Mouse (Mus musculus): ENCODE measurements around the gene Zfp408. TPM values are rescaled to one million over a fixed set of nuclear protein-coding genes. Genes with fewer than 3 reads are reported as not detected.
A peak's percentile ranks its signal among the peaks of the same experiment; 100 is the strongest.

Zfp408 gene
- polyA plus RNA-seq, 1 experiment from 2014 or later: 13.8 TPM

DNA sequence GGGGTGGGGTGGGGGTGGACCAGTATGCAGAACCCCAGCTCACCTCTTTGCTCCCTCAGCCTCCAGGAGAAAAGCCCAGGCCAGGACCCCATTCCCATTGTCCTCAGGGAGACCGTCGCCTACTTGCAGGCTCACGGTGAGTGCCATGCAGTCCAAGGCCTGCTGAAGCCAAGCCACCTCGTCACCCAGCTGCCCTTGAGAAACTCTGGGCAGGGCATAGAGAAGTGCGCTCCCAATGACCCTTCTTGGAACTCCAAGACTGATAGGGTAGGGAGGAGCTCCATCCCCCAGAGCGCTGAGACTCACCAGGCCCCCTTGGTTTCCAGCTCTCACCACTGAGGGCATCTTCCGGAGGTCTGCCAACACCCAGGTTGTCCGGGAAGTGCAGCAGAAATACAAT, 19.7 kb upstream of the Zfp408 start:
- Histone ChIP-seq H3K27me3 (no peaks in the 10 kb centered on the region), H3K36me3 (peaks cover 68% of the 10 kb centered on the region), H3K9ac (replicated peaks) (no peak overlapping the region), H3K4me3 (no peak overlapping the region), H3K9me3 (no peaks in the 10 kb centered on the region), H3K4me2 (replicated peaks) (no peak overlapping the region), H3K4me1 (no peaks in the 10 kb centered on the region), H3K27ac (replicated peaks) (no peak overlapping the region)
- WGBS: 95% methylated on average over 8 of the region's 8 CpGs
- no peak for ATAC-seq (replicated peaks)

DNA sequence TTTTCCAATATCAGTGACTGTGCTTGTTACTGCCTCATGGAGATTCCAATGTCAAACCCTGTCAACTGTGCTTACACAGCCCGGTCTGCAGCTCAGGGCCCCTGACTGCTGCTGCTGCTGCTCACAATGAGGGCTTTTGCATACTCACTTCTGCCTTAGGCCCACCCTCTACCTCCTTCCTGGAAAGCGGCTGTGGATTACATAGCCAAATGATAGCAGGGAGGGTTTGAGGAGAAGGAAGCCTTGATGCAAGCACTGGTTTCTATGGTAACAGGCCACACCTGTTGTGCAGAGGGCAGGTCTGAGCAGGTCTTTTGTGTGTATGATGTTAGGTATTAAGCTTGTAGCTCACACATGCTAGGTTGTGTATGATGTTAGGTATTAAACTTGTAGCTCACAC, 18.2 kb upstream of the Zfp408 start:
- WGBS: 69% methylated on average over 2 of the region's 2 CpGs
- H3K36me3 ChIP-seq: peaks cover 72% of the 10 kb centered on the region
- H3K4me3 ChIP-seq: no peak overlapping the region
- no peak overlapping the region for H3K9ac ChIP-seq (replicated peaks)
- no peak for ATAC-seq (replicated peaks)
- no peaks in the 10 kb centered on the region for H3K9me3 ChIP-seq
- H3K27ac ChIP-seq (replicated peaks): no peak overlapping the region
- H3K4me1 ChIP-seq: no peaks in the 10 kb centered on the region
- H3K27me3 ChIP-seq: no peaks in the 10 kb centered on the region
- no peak overlapping the region for H3K4me2 ChIP-seq (replicated peaks)

DNA sequence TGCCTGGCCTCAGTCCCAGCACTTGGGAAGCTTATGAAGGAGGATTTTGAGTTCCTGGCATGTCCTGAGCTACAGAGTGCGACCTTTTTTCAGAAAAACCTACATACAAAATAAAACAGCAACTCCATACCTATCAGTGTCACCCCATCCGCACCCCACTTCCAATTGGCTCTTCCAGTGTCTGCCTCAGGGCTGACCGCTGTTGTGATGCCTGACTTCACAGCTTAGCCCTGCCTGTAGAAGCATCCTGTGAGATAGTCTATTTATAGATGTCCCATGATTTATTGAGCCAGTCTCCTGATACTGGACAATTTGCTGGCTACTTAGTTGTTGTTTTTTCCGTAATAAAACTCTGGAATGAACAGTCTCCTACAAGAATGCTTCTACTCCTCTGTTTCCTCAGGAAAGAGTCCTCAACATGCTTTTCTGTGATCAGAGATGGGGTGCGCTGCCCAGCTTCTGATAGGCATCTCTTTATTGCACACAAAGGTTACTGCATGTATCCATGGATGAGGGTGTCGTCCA, 16.9 kb upstream of the Zfp408 start:
- H3K27ac ChIP-seq (replicated peaks): no peak overlapping the region
- 94% methylated on average over 6 of the region's 6 CpGs for WGBS

DNA sequence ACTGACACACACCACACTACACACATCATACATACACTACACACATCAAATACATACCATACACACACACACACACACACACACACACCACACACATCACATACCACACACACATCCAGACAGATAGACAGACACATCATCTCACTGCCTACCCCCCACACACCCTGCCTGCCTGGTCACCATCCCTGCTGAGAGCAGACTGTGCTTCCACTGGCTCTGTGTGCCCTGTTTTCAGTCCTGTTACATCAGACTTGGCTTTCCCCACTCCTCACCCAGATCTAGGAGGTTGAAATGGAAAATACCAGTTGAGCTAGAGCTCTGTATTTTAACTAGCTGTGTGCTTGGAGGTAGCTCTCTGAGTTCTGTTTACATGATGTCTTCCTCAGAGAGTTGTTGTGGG, 15.2 kb upstream of the Zfp408 start:
- no peak overlapping the region for H3K4me3 ChIP-seq
- peaks cover 71% of the 10 kb centered on the region for H3K36me3 ChIP-seq
- H3K9me3 ChIP-seq: no peaks in the 10 kb centered on the region
- H3K27ac ChIP-seq (replicated peaks): no peak overlapping the region
- no peaks in the 10 kb centered on the region for H3K27me3 ChIP-seq
- no peak for ATAC-seq (replicated peaks)
- no peak overlapping the region for H3K4me2 ChIP-seq (replicated peaks)
- no peak overlapping the region for H3K9ac ChIP-seq (replicated peaks)
- no peaks in the 10 kb centered on the region for H3K4me1 ChIP-seq

More for the DNA sequence above, 16.9 kb upstream of the Zfp408 start:
- ATAC-seq (replicated peaks): no peak
- Histone ChIP-seq H3K9me3 (no peaks in the 10 kb centered on the region), H3K4me1 (no peaks in the 10 kb centered on the region), H3K27me3 (no peaks in the 10 kb centered on the region), H3K9ac (replicated peaks) (no peak overlapping the region), H3K36me3 (peaks cover 77% of the 10 kb centered on the region), H3K4me3 (no peak overlapping the region), H3K4me2 (replicated peaks) (no peak overlapping the region)

DNA sequence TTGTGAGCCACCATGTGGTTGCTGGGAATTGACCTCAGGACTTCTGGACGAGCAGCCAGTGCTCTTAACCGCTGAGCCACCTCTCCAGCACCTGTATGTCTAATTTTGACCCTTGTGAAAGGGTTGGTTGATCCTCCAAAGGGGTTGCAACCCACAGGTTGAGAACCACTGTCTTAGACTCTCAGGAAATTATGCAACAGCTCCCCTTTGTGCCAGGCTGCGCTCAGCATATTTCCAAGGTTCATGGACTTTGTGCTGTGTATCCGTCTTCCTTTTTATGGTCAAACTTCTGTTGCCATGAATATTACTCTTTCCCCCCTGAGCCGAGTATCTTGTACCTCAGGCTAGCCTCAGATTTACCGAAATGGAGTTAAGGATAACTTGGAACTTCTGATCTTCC, 11.4 kb upstream of the Zfp408 start:
- ATAC-seq (replicated peaks): no peak
- Histone ChIP-seq H3K9ac (replicated peaks) (no peak overlapping the region), H3K36me3 (peaks cover 79% of the 10 kb centered on the region), H3K27me3 (no peaks in the 10 kb centered on the region), H3K4me2 (replicated peaks) (no peak overlapping the region), H3K27ac (replicated peaks) (no peak overlapping the region), H3K4me3 (no peak overlapping the region), H3K4me1 (no peaks in the 10 kb centered on the region), H3K9me3 (no peaks in the 10 kb centered on the region)
- WGBS: 92% methylated on average over 6 of the region's 6 CpGs

DNA sequence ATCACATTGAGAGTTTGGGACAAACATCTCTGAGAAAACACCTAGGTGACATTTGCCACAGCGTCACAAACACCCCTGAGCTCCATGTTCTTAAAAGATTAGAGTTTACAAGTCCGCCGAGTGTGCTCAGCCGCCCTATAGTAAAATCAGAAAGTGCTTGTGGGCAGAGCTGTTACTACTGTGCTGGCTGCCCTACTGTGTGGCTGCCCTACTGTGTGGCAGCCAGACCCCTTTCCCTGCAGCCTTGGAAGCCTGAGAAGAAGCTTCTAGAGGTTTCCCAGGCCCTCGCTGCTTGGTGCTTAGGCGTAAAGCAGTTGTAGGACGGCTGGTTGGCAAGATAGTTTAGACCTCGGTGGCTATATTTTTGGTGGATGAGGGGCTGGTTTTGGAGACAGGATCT, 10.1 kb upstream of the Zfp408 start:
- no peak overlapping the region for H3K9ac ChIP-seq (replicated peaks)
- H3K36me3 ChIP-seq: peaks cover 84% of the 10 kb centered on the region
- no peak for ATAC-seq (replicated peaks)
- no peaks in the 10 kb centered on the region for H3K4me1 ChIP-seq
- WGBS: 96% methylated on average over 8 of the region's 8 CpGs
- no peak overlapping the region for H3K27ac ChIP-seq (replicated peaks)
- H3K4me3 ChIP-seq: no peak overlapping the region
- H3K27me3 ChIP-seq: no peaks in the 10 kb centered on the region
- no peak overlapping the region for H3K4me2 ChIP-seq (replicated peaks)
- no peaks in the 10 kb centered on the region for H3K9me3 ChIP-seq

DNA sequence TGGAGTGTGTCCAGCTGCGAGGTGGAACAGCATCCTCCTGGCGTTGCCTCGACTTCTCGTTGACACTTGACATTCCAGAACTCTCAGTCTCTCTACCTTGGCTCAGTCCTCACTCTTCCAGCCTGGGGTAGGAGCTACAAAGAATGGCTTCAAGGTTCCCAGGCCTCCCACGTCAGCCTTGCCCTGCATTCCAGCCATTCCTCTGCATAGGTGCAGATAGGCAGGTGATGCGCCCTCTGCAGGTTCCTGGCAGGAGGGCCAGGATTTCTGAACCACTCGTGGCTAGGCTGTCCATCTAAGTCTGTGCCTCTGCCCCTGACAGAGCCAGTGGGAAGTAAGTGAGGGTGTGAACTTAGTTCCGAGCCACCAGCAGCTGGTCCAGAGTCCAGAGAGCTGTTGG, 7.2 kb upstream of the Zfp408 start:
- no peak overlapping the region for H3K4me2 ChIP-seq (replicated peaks)
- 80% methylated on average over 8 of the region's 8 CpGs for WGBS
- no peak overlapping the region for H3K9ac ChIP-seq (replicated peaks)
- H3K4me1 ChIP-seq: peaks cover 5% of the 10 kb centered on the region
- no peaks in the 10 kb centered on the region for H3K9me3 ChIP-seq
- H3K27ac ChIP-seq (replicated peaks): no peak overlapping the region
- no peak overlapping the region for H3K4me3 ChIP-seq
- no peak for ATAC-seq (replicated peaks)
- peaks cover 67% of the 10 kb centered on the region for H3K36me3 ChIP-seq
- no peaks in the 10 kb centered on the region for H3K27me3 ChIP-seq

DNA sequence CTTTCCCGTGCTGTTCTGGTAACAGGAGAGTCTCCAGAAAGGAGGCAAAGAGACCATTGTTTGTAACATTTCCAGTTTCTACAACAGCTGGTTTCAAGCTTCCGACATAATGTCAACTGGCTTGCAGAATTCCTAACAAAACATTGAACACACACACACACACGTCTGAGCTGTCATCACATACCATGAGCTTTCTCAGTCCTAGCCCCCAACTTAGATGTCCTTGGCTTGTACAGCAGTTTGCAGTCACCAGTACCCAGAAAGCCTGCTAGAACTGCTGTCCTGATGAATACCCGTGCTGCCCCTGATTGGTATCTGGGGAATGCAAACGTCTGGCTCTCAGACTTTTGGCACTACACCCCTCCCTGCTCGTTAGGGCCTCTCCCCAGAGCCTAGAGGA, 6.2 kb upstream of the Zfp408 start:
- no peaks in the 10 kb centered on the region for H3K27me3 ChIP-seq
- H3K9me3 ChIP-seq: no peaks in the 10 kb centered on the region
- no peak overlapping the region for H3K9ac ChIP-seq (replicated peaks)
- WGBS: 70% methylated on average over 6 of the region's 6 CpGs
- no peak overlapping the region for H3K4me3 ChIP-seq
- no peak overlapping the region for H3K4me2 ChIP-seq (replicated peaks)
- H3K27ac ChIP-seq (replicated peaks): no peak overlapping the region
- H3K4me1 ChIP-seq: peaks cover 9% of the 10 kb centered on the region
- H3K36me3 ChIP-seq: peaks cover 57% of the 10 kb centered on the region
- no peak for ATAC-seq (replicated peaks)

DNA sequence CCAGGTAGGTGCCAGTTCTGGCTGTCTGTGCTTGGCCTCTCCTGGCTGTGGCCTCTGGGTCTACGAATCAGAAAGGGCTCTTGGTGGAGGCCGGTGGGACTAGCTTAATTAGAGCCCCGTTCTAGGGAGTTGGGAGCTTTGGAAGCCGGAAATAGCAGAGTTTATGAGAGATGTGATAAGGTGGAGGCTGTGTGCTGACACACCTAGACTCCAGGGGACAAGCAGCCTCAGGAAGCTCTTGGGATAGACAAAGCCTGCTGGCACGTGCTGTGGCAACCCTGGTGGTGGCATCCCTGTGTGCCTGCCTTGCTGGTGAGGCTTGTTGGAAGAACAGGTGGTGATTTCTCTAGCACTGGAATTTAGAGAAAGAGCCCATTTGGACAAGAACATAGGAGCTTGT, 5.8 kb upstream of the Zfp408 start:
- Histone ChIP-seq H3K9ac (replicated peaks) (no peak overlapping the region), H3K4me1 (peaks cover 14% of the 10 kb centered on the region), H3K27me3 (no peaks in the 10 kb centered on the region), H3K4me3 (no peak overlapping the region), H3K4me2 (replicated peaks) (no peak overlapping the region), H3K36me3 (peaks cover 57% of the 10 kb centered on the region), H3K27ac (replicated peaks) (no peak overlapping the region), H3K9me3 (no peaks in the 10 kb centered on the region)
- 91% methylated on average over 5 of the region's 5 CpGs for WGBS
- no peak for ATAC-seq (replicated peaks)

DNA sequence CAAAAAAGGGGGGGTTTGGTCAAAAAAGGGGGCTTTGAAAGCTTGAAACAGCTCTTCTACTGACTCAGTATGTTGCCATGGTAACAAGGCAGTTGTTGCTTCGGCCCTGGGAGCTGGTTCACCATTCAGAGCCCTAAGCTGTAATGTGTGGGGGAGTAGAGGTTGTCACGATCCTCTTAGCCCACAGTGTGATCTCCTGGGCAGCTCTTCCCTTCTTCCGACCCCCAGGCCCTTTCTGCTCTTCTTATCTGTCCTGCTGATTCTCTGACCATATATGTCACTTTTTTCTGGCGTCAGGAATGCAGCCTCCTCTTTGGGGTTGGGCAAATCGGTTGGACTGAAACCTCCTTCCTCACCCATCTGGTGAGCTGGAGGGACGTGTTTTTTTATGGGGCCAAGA, 3.3 kb upstream of the Zfp408 start:
- no peaks in the 10 kb centered on the region for H3K27me3 ChIP-seq
- ATAC-seq (replicated peaks): no peak
- no peak overlapping the region for H3K9ac ChIP-seq (replicated peaks)
- no peak overlapping the region for H3K4me2 ChIP-seq (replicated peaks)
- peaks cover 27% of the 10 kb centered on the region for H3K4me1 ChIP-seq
- no peaks in the 10 kb centered on the region for H3K9me3 ChIP-seq
- H3K4me3 ChIP-seq: no peak overlapping the region
- 62% methylated on average over 6 of the region's 6 CpGs for WGBS
- H3K36me3 ChIP-seq: peaks cover 40% of the 10 kb centered on the region
- no peak overlapping the region for H3K27ac ChIP-seq (replicated peaks)

DNA sequence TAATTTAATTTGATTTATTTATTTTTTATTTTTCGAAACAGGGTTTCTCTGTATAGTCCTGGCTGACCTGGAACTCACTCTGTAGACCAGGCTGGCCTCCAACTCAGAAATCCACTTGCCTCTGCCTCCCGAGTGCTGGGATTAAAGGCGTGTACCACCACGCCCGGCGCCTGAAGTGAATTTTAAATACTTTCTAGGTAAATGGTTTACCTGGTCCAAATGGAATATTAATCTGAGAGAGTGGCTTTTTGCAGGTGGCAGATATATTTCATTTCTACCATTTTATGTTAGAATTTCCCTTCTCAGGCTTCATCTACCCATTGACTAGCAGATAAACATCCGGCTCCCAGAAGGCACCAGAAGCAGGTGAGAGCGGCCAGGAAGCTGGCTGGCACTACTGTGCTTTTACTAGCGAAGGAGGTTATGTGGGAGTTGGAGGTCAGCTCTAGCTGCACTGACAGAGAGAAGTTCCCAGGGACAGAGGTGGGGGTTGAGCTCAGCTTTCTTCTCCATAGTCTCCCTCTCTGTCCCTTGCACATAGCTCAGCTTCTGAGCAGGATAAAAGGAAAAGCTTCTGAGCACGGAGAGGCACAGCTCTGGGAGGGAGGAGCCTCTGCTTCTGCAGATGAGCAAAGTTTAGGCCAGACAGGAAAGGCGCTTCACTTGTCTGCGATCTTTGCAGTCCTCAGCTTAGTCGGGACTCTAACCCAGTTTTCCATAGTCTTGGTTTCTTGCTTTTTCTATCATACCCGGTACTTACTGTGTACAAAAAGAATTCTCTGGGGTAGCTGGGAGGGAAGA, 2.1 kb upstream of the Zfp408 start:
- Histone ChIP-seq H3K9ac (replicated peaks) (no peak overlapping the region), H3K27ac (replicated peaks) (no peak overlapping the region), H3K4me2 (replicated peaks) (no peak overlapping the region), H3K9me3 (no peaks in the 10 kb centered on the region), H3K36me3 (peaks cover 40% of the 10 kb centered on the region), H3K4me3 (no peak overlapping the region), H3K27me3 (no peaks in the 10 kb centered on the region), H3K4me1 (peaks cover 29% of the 10 kb centered on the region)
- 91% methylated on average over 14 of the region's 14 CpGs for WGBS
- no peak for ATAC-seq (replicated peaks)

DNA sequence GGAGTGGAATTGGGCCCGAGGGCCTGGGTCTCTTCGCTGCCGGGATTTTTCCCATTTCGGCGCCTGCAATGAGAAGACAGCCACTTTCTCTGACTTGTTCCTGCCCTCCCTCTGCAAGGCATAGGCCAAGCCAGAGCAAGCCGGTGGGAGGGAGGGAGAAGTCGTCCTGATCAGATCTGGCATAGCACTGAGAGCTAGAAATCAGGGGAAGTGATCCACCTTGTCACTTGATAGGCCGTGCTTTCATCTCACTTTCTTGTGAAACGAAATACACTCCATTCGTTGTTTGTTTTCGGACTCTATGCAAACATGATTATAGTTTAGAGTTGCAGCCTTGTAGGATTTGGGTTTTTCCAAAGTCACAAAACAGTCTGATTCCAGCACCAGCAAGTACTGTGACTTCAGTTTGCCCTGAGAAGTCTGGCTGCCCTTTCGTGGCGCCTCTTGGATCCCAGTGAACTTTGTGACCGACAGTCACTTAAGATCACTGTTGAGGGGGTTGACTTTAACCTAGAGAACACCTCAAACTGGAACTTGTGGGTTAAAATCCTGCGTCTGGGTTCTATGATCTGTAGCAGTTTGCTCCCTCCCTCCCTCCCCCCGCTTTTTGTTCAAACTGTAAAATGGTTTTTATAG, 887 bp upstream of the Zfp408 start:
- peaks cover 40% of the 10 kb centered on the region for H3K36me3 ChIP-seq
- no peaks in the 10 kb centered on the region for H3K27me3 ChIP-seq
- no peaks in the 10 kb centered on the region for H3K9me3 ChIP-seq
- WGBS: 20% methylated on average over 16 of the region's 16 CpGs
- peak; percentile 55; the same call in 1 of the 2 replicates for ATAC-seq (replicated peaks)
- H3K4me2 ChIP-seq (replicated peaks): peak overlapping the region; percentile 99
- peak overlapping the region; percentile 82 for H3K4me3 ChIP-seq
- H3K27ac ChIP-seq (replicated peaks): peak overlapping the region; percentile 91
- H3K9ac ChIP-seq (replicated peaks): peak overlapping the region; percentile 89
- H3K4me1 ChIP-seq: peaks cover 29% of the 10 kb centered on the region

Data from forebrain, embryonic 15.5 days (tissue).